Comparison of ENCODE assay signal across 21 mouse cellular contexts in genomic region chr2:84261481-84261880, GRCm38 (mm10).
DNase-seq lines count a peak whose midpoint lies in the region; ATAC-seq and TF ChIP-seq lines count a peak whose summit lies in the region.
"Had no signal": no experiment of that assay in that cellular context is flagged by ENCODE, and none has a peak within 500 bp of the region (broad histone marks: within the 10 kb centered on the region; RNA-seq: fewer than 3 reads in every experiment).

No protein-coding gene starts in this region.

- H3K4me1 ChIP-seq in hindbrain, embryonic 14.5 days (replicated peaks; ENCODE audit: control insufficient read depth, insufficient read depth, low read length): no peaks in the 10 kb centered on the region
- no peaks in the 10 kb centered on the region for H3K4me1 ChIP-seq in hindbrain, embryonic 13.5 days (replicated peaks)
- H3K4me1 ChIP-seq in limb, embryonic 14.5 days (ENCODE audit: control insufficient read depth, insufficient read depth, low read length): no peaks in the 10 kb centered on the region
- H3K4me1 ChIP-seq in limb, embryonic 10.5 days: peaks cover 20% of the 10 kb centered on the region
- no peaks in the 10 kb centered on the region for H3K4me1 ChIP-seq in CH12.LX (ENCODE audit: control insufficient read depth in 1 of 2, insufficient read depth in 2 of 2)

- in situ Hi-C loops in CH12.LX (cut with MboI; ENCODE audit: low pct_ligation_motif_present, low pct_unique_long_range_greater_than_20kb, low sequenced_read_pairs): no loop called here

- WGBS in hindbrain, embryonic 14.5 days: 85% methylated on average over 5 of the region's 5 CpGs
- 84% methylated on average over 5 of the region's 5 CpGs for WGBS in hindbrain, embryonic 13.5 days
- 59% methylated on average over 5 of the region's 5 CpGs for WGBS in limb, embryonic 14.5 days
- WGBS in limb, embryonic 10.5 days: 94% methylated on average over 5 of the region's 5 CpGs

- no peak overlapping the region for H3K4me2 ChIP-seq in hindbrain, embryonic 14.5 days (replicated peaks)
- H3K4me2 ChIP-seq in hindbrain, embryonic 13.5 days: no peak overlapping the region
- no peak overlapping the region for H3K4me2 ChIP-seq in limb, embryonic 14.5 days (replicated peaks; ENCODE audit: low read depth, low read length, severe bottlenecking)
- H3K4me2 ChIP-seq in CH12.LX (ENCODE audit: insufficient read depth, low read depth, poor library complexity, severe bottlenecking): 0 out of 2 replicates have a peak overlapping the region, but pooled peaks have one; percentile 13
- H3K4me2 ChIP-seq: heart, embryonic 11.5 days had no signal

- no peaks in the 10 kb centered on the region for H3K27me3 ChIP-seq in hindbrain, embryonic 14.5 days (ENCODE audit: control insufficient read depth, insufficient read depth, low read length)
- no peaks in the 10 kb centered on the region for H3K27me3 ChIP-seq in hindbrain, embryonic 13.5 days
- no peaks in the 10 kb centered on the region for H3K27me3 ChIP-seq in limb, embryonic 14.5 days (ENCODE audit: control insufficient read depth, insufficient read depth, low read length)
- H3K27me3 ChIP-seq in limb, embryonic 10.5 days (ENCODE audit: low read depth, poor library complexity, severe bottlenecking): no peaks in the 10 kb centered on the region
- no peaks in the 10 kb centered on the region for H3K27me3 ChIP-seq in CH12.LX (replicated peaks)

- ATAC-seq in hindbrain, embryonic 14.5 days (ENCODE audit: low FRiP score): peak; percentile 27; the same call in 1 of the 2 replicates
- ATAC-seq in hindbrain, embryonic 13.5 days (ENCODE audit: low FRiP score): no peak
- peak; percentile 14; the same call in 1 of the 2 replicates for ATAC-seq in limb, embryonic 14.5 days (ENCODE audit: low FRiP score, low read depth)
- ATAC-seq: forebrain, embryonic 14.5 days; forebrain, postnatal 0 days; intestine, postnatal 0 days had no signal

- H3K9ac ChIP-seq in hindbrain, embryonic 14.5 days: no peak overlapping the region
- no peak overlapping the region for H3K9ac ChIP-seq in hindbrain, embryonic 13.5 days
- no peak overlapping the region for H3K9ac ChIP-seq in limb, embryonic 14.5 days (ENCODE audit: low read depth, low read length, severe bottlenecking)
- H3K9ac ChIP-seq in CH12.LX (ENCODE audit: insufficient read depth, low read depth): no peak overlapping the region
- H3K9ac ChIP-seq: forebrain, postnatal 0 days had no signal

- no peak overlapping the region for H3K27ac ChIP-seq in hindbrain, embryonic 14.5 days
- no peak overlapping the region for H3K27ac ChIP-seq in hindbrain, embryonic 13.5 days
- H3K27ac ChIP-seq in limb, embryonic 14.5 days (replicated peaks; ENCODE audit: low read depth, low read length): no peak overlapping the region
- H3K27ac ChIP-seq in limb, embryonic 10.5 days: no peak overlapping the region
- H3K27ac ChIP-seq in CH12.LX (ENCODE audit: insufficient read depth, low read depth): no peak overlapping the region
- H3K27ac ChIP-seq: gastrocnemius, adult 2 months had no signal

- no peaks in the 10 kb centered on the region for H3K9me3 ChIP-seq in hindbrain, embryonic 14.5 days (ENCODE audit: control insufficient read depth, low read length)
- no peaks in the 10 kb centered on the region for H3K9me3 ChIP-seq in hindbrain, embryonic 13.5 days
- no peaks in the 10 kb centered on the region for H3K9me3 ChIP-seq in limb, embryonic 14.5 days (ENCODE audit: control insufficient read depth, low read length)
- H3K9me3 ChIP-seq in limb, embryonic 10.5 days (replicated peaks): no peaks in the 10 kb centered on the region
- no peaks in the 10 kb centered on the region for H3K9me3 ChIP-seq in CH12.LX (replicated peaks; ENCODE audit: low read length)

- no peak for TF ChIP-seq CTCF in CH12.LX (conservative IDR thresholded peaks at IDR 0.05 in 1 of 2, IDR thresholded peaks at IDR 0.05 in 1 of 2; ENCODE audit: low read depth in 2 of 2, low read length in 2 of 2)

- DNase-seq in hindbrain, embryonic 14.5 days (ENCODE audit: low spot score): no peak
- DNase-seq in limb, embryonic 14.5 days (ENCODE audit: low spot score): no peak
- no peak for DNase-seq in limb, embryonic 10.5 days (ENCODE audit: low spot score)
- DNase-seq in CH12.LX (ENCODE audit: extremely low read depth): no peak
- no peak for DNase-seq in cerebellum, adult 11-12 months
- DNase-seq: adrenal gland, adult 2 months; adrenal gland, postnatal 14 days; B cell, adult 2 months; cerebellum, adult 11 months; cerebellum, adult 8-10 months; cerebellum, postnatal 10 days; cerebellum, postnatal 36 days; embryo, embryonic 11 days; forebrain, postnatal 0 days; gastrocnemius, adult 2 months; gastrocnemius, postnatal 14 days; heart, adult 11 months had no signal

- dilution Hi-C loops in CH12.LX (cut with MboI; ENCODE audit: extremely low pct_ligation_motif_present, extremely low pct_unique_long_range_greater_than_20kb, low sequenced_read_pairs): no loop called here

- no peak overlapping the region for H3K4me3 ChIP-seq in hindbrain, embryonic 14.5 days (replicated peaks; ENCODE audit: low read length)
- no peak overlapping the region for H3K4me3 ChIP-seq in hindbrain, embryonic 13.5 days
- no peak overlapping the region for H3K4me3 ChIP-seq in limb, embryonic 14.5 days (replicated peaks; ENCODE audit: low read length)
- no peak overlapping the region for H3K4me3 ChIP-seq in limb, embryonic 10.5 days
- H3K4me3 ChIP-seq in CH12.LX (replicated peaks in 1 of 3; ENCODE audit: low read depth in 2 of 3, low read length in 2 of 3, poor library complexity in 1 of 3): no peak overlapping the region
- H3K4me3 ChIP-seq: gastrocnemius, adult 2 months had no signal

- TF ChIP-seq POLR2A in limb, embryonic 14.5 days (IDR thresholded peaks at IDR 0.05; ENCODE audit: borderline replicate concordance, extremely low read depth, insufficient read depth, insufficient read length): no peak
- no peak for TF ChIP-seq POLR2A in CH12.LX (IDR thresholded peaks at IDR 0.05; ENCODE audit: low read depth, low read length)

- no peaks in the 10 kb centered on the region for H3K79me2 ChIP-seq in CH12.LX (replicated peaks; ENCODE audit: control insufficient read depth, extremely low read depth, insufficient read depth, poor library complexity, severe bottlenecking)

- no peak for TF ChIP-seq RAD21 in CH12.LX (IDR thresholded peaks at IDR 0.05; ENCODE audit: low read depth, low read length)

- H3K36me3 ChIP-seq in hindbrain, embryonic 14.5 days (replicated peaks; ENCODE audit: control insufficient read depth, insufficient read depth): no peaks in the 10 kb centered on the region
- no peaks in the 10 kb centered on the region for H3K36me3 ChIP-seq in hindbrain, embryonic 13.5 days
- H3K36me3 ChIP-seq in limb, embryonic 14.5 days (ENCODE audit: control insufficient read depth, insufficient read depth, low read length): no peaks in the 10 kb centered on the region
- H3K36me3 ChIP-seq in limb, embryonic 10.5 days: no peaks in the 10 kb centered on the region
- no peaks in the 10 kb centered on the region for H3K36me3 ChIP-seq in CH12.LX (replicated peaks in 1 of 2; ENCODE audit: control insufficient read depth in 1 of 2, insufficient read depth in 1 of 2, low read length in 1 of 2)

- TF ChIP-seq EP300 in CH12.LX (IDR thresholded peaks at IDR 0.05; ENCODE audit: low read length): no peak

TF ChIP-seq in CH12.LX, 34 proteins besides CTCF, POLR2A, EP300 and RAD21:
- TF ChIP-seq ZKSCAN1 (IDR thresholded peaks at IDR 0.05; ENCODE audit: borderline replicate concordance, low read depth, low read length) (no peak), ZMIZ1 (IDR thresholded peaks at IDR 0.05; ENCODE audit: low read depth, low read length) (no peak), KAT2A (IDR thresholded peaks at IDR 0.05; ENCODE audit: insufficient replicate concordance, low read length) (no peak), RCOR1 (conservative IDR thresholded peaks at IDR 0.05; ENCODE audit: low read depth, low read length) (no peak), GABPA (IDR thresholded peaks at IDR 0.05; ENCODE audit: insufficient replicate concordance, low read depth, low read length) (no peak), MXI1 (IDR thresholded peaks at IDR 0.05; ENCODE audit: low read depth, low read length) (no peak), MEF2A (IDR thresholded peaks at IDR 0.05; ENCODE audit: borderline replicate concordance, low read depth, low read length) (no peak), MAFK (IDR thresholded peaks at IDR 0.05; ENCODE audit: insufficient replicate concordance, low read length) (no peak), MAX (IDR thresholded peaks at IDR 0.05; ENCODE audit: low read length) (no peak), E2F4 (IDR thresholded peaks at IDR 0.05; ENCODE audit: insufficient replicate concordance, low read depth, low read length) (no peak), TBP (conservative IDR thresholded peaks at IDR 0.05; ENCODE audit: low read depth, low read length) (no peak), NELFE (IDR thresholded peaks at IDR 0.05; ENCODE audit: low read depth, low read length) (no peak), SMC3 (IDR thresholded peaks at IDR 0.05; ENCODE audit: low read depth, low read length) (no peak), TCF12 (IDR thresholded peaks at IDR 0.05; ENCODE audit: low read depth, low read length) (no peak), ZC3H11A (IDR thresholded peaks at IDR 0.05; ENCODE audit: low read depth, low read length) (no peak)
